Mouse (Mus musculus): Measurements from ENCODE around the gene Ypel4. TPM values are rescaled to one million over a fixed set of nuclear protein-coding genes. Genes with fewer than 3 reads are reported as not detected.
A peak's percentile ranks its signal among the peaks of the same experiment; 100 is the strongest.
"Not testable (repeated sequence)": the region's sequence is repeated elsewhere in the genome, so short reads cannot be mapped to it uniquely, and the experiment has no call there.

Ypel4 gene
- total RNA-seq, 1 experiment from 2014 or later: 0.23 TPM

GRCm38 (mm10) chr2:84725770-84726169, 8.1 kb upstream of the Ypel4 start:
- ATAC-seq (ENCODE audit: extremely low read depth, insufficient number of reproducible peaks, low FRiP score, poor library complexity, severe bottlenecking): no peak

GRCm38 (mm10) chr2:84726716-84727115, 7.1 kb upstream of the Ypel4 start:
- no peak for ATAC-seq (ENCODE audit: extremely low read depth, insufficient number of reproducible peaks, low FRiP score, poor library complexity, severe bottlenecking)

- peak; percentile 95 for ATAC-seq (ENCODE audit: extremely low read depth, insufficient number of reproducible peaks, low FRiP score, poor library complexity, severe bottlenecking)
These were observed 6.5 kb upstream of the Ypel4 start, which contains the start of gene Clp1 for GRCm38 (mm10) chr2:84727172-84727858. Clp1 (minus strand) TSS chr2:84727350.

GRCm38 (mm10) chr2:84728191-84728590, 5.7 kb upstream of the Ypel4 start:
- ATAC-seq (ENCODE audit: extremely low read depth, insufficient number of reproducible peaks, low FRiP score, poor library complexity, severe bottlenecking): not testable (repeated sequence)

GRCm38 (mm10) chr2:84731206-84731605, 2.7 kb upstream of the Ypel4 start:
- ATAC-seq (ENCODE audit: extremely low read depth, insufficient number of reproducible peaks, low FRiP score, poor library complexity, severe bottlenecking): no peak

GRCm38 (mm10) chr2:84732394-84732793, 1.5 kb upstream of the Ypel4 start:
- ATAC-seq (ENCODE audit: extremely low read depth, insufficient number of reproducible peaks, low FRiP score, poor library complexity, severe bottlenecking): no peak

- ATAC-seq (ENCODE audit: extremely low read depth, insufficient number of reproducible peaks, low FRiP score, poor library complexity, severe bottlenecking): no peak
These were observed 550 bp downstream of the Ypel4 start for GRCm38 (mm10) chr2:84734351-84734864.

- no peak for ATAC-seq (ENCODE audit: extremely low read depth, insufficient number of reproducible peaks, low FRiP score, poor library complexity, severe bottlenecking)
These were observed 1.1 kb downstream of the Ypel4 start for GRCm38 (mm10) chr2:84734919-84735318.

- no peak for ATAC-seq (ENCODE audit: extremely low read depth, insufficient number of reproducible peaks, low FRiP score, poor library complexity, severe bottlenecking)
These were observed 1.6 kb downstream of the Ypel4 start for GRCm38 (mm10) chr2:84735346-84735920.

- ATAC-seq (ENCODE audit: extremely low read depth, insufficient number of reproducible peaks, low FRiP score, poor library complexity, severe bottlenecking): no peak
These were observed 2.7 kb downstream of the Ypel4 start for GRCm38 (mm10) chr2:84736312-84737161.

GRCm38 (mm10) chr2:84737451-84737925, 3.6 kb downstream of the Ypel4 start:
- no peak for ATAC-seq (ENCODE audit: extremely low read depth, insufficient number of reproducible peaks, low FRiP score, poor library complexity, severe bottlenecking)

- no peak for ATAC-seq (ENCODE audit: extremely low read depth, insufficient number of reproducible peaks, low FRiP score, poor library complexity, severe bottlenecking)
These were observed 4.5 kb downstream of the Ypel4 start for GRCm38 (mm10) chr2:84738271-84738911.

GRCm38 (mm10) chr2:84740608-84741333, 6.9 kb downstream of the Ypel4 start:
- no peak for ATAC-seq (ENCODE audit: extremely low read depth, insufficient number of reproducible peaks, low FRiP score, poor library complexity, severe bottlenecking)

GRCm38 (mm10) chr2:84741841-84742450, 8.1 kb downstream of the Ypel4 start:
- ATAC-seq (ENCODE audit: extremely low read depth, insufficient number of reproducible peaks, low FRiP score, poor library complexity, severe bottlenecking): no peak

GRCm38 (mm10) chr2:84742451-84743283, 8.8 kb downstream of the Ypel4 start:
- ATAC-seq (ENCODE audit: extremely low read depth, insufficient number of reproducible peaks, low FRiP score, poor library complexity, severe bottlenecking): no peak

- ATAC-seq (ENCODE audit: extremely low read depth, insufficient number of reproducible peaks, low FRiP score, poor library complexity, severe bottlenecking): no peak
These were observed 9.7 kb downstream of the Ypel4 start, which contains the start of gene Gm19426 for GRCm38 (mm10) chr2:84743561-84743960. Gm19426 (minus strand) TSS chr2:84743655.

GRCm38 (mm10) chr2:84744126-84744525, 10.3 kb downstream of the Ypel4 start:
- ATAC-seq (ENCODE audit: extremely low read depth, insufficient number of reproducible peaks, low FRiP score, poor library complexity, severe bottlenecking): no peak
